Mouse (Mus musculus): Measurements from ENCODE around the gene Spag5.

Spag5 gene

GRCm38 (mm10) chr11:78349441-78350358 is 48.4 kb downstream of the Spag5 start:
- no peak for DNase-seq (ENCODE audit: low spot score in 2 of 2)

- no peak for DNase-seq (ENCODE audit: low spot score in 2 of 2)
Observed at GRCm38 (mm10) chr11:78353081-78353480, 51.8 kb downstream of the Spag5 start.

- DNase-seq (ENCODE audit: low spot score in 2 of 2): no peak
Observed at GRCm38 (mm10) chr11:78354905-78355304, 53.6 kb downstream of the Spag5 start.

- DNase-seq (ENCODE audit: low spot score in 2 of 2): peak in 1 of 2 experiments; percentile 58
Observed at GRCm38 (mm10) chr11:78355471-78356238, 54.3 kb downstream of the Spag5 start.

- no peak for DNase-seq (ENCODE audit: low spot score in 2 of 2)
Observed at GRCm38 (mm10) chr11:78358330-78359007, 57.1 kb downstream of the Spag5 start.

GRCm38 (mm10) chr11:78360125-78360788 is 58.9 kb downstream of the Spag5 start:
- DNase-seq (ENCODE audit: low spot score in 2 of 2): peak; percentile 69 to 78

- DNase-seq (ENCODE audit: low spot score in 2 of 2): no peak
Observed at GRCm38 (mm10) chr11:78360789-78361131, 59.4 kb downstream of the Spag5 start.

GRCm38 (mm10) chr11:78363309-78364007 is 62.1 kb downstream of the Spag5 start:
- no peak for DNase-seq (ENCODE audit: low spot score in 2 of 2)

- DNase-seq (ENCODE audit: low spot score in 2 of 2): peak in 1 of 2 experiments; percentile 50
Observed at GRCm38 (mm10) chr11:78364103-78364502, 62.8 kb downstream of the Spag5 start.

GRCm38 (mm10) chr11:78367456-78368225 is 66.3 kb downstream of the Spag5 start:
- DNase-seq (ENCODE audit: low spot score in 2 of 2): peak; percentile 61 to 69

- no peak for DNase-seq (ENCODE audit: low spot score in 2 of 2)
Observed at GRCm38 (mm10) chr11:78370389-78370788, 69.1 kb downstream of the Spag5 start.

- DNase-seq (ENCODE audit: low spot score in 2 of 2): no peak
Observed at GRCm38 (mm10) chr11:78371711-78372110, 70.4 kb downstream of the Spag5 start.

Data from urinary bladder, postnatal 36 days (tissue).